Mouse (Mus musculus) v-Abl transformed pro-B cells (cell line): ENCODE measurements around the gene Sat1.
"Not testable (repeated sequence)": the region's sequence is repeated elsewhere in the genome, so short reads cannot be mapped to it uniquely, and the experiment has no call there.

Experiments
- in situ Hi-C, 2 experiments: fragments of 400-800 bp; cut with MboI; formaldehyde crosslinking; loops; one replicate each; pipeline ENCODE4 v1.15.1; 2025; ENCODE audit not compliant: unreplicated experiment in 2 of 2

Gene Sat1

DNA sequence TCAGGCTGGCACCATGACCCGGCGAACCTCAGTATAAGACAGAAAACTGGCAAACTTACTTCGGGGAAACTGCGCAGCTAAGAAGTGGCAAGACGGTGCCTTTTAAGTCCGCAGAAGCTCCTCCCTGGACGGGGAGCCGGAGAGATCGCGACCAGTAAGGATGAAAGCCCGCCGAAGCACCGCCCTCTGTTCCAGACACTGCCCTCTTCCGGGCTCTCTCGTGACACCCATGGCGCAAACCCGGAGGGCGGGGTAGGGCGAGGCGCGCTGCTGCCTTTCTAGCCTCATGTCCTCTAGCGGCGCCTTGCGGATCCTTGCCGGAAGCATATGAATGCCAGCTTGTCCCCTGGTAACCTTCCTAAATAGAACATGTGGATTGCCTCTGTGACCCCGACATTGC is at the start of gene Sat1:
TSS of gene Sat1 (minus strand) at position 179 of the 400 bp plus-strand sequence.
- in situ Hi-C loops = loop anchor here (5.0 to 10.0 kb wide), 4 partner anchors 46 to 871 kb away; partner anchors contain the start of genes 4930524N10Rik (in 1 of the 2) and Acot9 (in 1 of the 2)

DNA sequence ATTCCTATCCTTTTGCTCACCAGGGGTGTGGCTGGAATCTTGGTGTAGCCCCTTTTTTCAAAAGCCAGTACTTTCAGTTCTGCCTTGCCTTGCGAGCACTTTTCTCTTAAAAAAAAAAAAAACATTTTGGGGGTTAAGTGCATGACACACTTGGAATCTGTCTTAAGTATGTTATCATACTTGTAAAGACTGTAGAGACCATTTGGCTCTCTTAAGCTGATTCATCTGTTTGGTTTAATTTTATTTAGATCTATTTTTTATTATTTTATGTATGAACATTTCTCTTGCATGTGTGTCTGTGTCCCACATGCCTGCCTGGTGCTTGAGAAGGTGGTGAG is 46.6 kb upstream of the Sat1 start:
- in situ Hi-C loops = loop anchor here in 1 of 2 experiments (5.0 kb wide), 1 partner anchor 46 kb away; the partner anchor contains the start of gene Sat1

DNA sequence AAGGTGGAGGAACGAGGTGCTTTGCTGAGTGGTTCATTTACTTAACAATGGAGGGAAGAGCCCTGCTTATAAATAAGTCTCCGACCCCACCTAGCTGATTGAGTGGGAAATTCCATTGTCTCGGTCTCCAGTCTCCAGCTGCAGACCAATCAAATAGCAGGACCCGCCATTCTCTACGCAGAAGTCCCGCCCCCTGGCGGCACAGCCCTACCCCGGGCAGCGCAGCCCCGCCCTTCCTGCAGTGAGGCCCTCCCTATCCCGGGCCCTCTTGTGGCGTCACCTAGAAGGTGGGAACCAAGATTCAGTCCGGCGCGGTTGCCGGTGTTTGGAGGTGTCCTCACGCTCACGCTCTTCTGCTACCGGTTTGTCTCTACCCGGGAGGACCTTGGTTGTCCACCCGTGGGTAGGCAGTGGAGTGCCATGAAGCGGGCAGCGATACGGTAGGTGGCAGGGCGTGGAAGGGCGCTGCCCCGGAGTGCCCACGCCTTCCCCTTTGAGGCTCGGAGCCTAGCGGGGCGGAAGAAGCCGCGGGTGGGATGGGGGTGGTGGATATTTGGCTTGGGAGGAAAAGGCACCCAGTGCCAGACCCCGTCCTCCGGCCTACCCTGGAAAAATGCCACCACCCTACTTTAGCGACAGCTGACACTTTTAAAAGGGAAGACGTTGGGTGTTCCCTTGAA is 46.1 kb upstream of the Sat1 start, which contains the start of gene Acot9:
TSS of gene Acot9 (plus strand) at position 209 of the 680 bp plus-strand sequence.
- in situ Hi-C loops = loop anchor here in 1 of 2 experiments (5.0 kb wide), 1 partner anchor 45 kb away; the partner anchor contains the start of gene Sat1

DNA sequence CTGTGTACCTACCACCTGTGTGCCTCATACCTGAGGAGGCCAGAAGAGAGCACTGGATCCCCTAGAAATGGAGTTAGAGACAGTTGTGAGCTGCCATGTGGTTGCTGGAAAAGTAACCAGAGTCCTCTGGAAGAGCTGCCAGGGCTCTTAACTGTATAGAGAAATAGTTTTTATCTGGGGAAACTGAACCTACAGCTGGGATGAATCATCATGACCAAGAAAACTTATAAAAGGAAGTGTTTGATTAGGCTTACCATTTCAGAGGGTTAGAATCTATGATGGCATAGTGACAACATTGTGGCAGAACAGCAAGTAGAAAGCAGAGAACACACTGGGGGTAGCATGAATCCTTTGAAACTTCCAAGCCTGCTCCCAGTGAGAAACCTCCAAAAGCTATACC is 40.6 kb upstream of the Sat1 start:
- in situ Hi-C loops = loop anchor here in 1 of 2 experiments (5.0 kb wide), 1 partner anchor 110 kb away; no protein-coding TSS in a partner anchor

DNA sequence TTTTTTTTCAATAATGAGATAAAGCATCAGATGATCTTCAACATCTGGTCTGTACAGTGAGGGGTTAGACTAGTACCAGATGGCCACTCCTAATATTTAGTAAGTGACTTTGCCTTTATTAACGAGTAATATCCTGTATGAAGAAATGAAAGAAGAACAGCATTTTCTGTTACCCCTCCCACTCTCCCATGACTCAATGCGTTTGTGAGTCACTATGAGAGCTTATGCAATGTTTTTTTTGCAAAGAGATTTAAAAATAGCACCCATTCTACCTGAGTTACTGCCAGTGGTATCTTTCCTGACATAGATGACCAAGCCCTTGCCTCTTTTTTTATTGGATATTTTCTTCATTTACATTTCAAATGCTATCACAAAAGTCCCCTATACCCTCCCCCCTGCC is 2.0 kb upstream of the Sat1 start:
- in situ Hi-C loops = loop anchor here (5.0 to 10.0 kb wide), 4 partner anchors 44 to 873 kb away; partner anchors contain the start of genes 4930524N10Rik (in 1 of the 2) and Acot9 (in 1 of the 2)

DNA sequence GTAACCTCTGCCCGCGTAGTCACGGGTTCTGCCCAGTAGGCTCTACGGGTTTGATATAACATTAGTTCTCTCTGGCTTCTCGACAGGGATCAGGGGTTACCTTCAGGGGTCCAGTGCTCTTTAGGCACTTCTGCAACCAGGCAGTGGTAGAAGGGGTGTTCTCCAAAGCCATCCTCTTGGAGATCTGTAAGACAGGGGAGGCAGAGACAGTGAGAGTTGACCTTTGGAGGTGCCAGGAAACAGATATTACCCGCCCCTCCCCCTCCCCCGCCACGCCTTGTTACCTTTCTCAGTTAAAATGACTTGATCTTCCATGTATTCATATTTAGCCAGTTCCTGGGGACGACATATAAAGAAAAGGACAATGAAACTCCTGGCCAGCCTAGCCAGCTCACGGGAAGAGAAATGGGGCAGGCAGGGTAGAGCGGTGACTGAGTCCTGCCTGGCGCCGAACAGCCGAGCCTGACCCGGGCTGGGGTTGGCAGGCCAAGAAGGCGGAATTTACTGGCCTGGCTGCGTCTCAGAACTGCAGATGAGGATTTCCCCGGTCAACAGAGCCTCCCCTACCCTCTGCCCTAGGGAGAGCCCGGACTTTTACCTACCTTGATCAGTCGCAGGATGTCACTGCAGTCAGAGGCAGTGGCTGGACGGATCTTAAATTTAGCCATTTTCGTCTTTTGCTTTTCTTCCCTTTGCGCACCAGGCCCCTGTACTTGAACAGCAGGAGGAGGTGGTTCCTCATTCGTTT is 574 bp downstream of the Sat1 start:
- in situ Hi-C loops = loop anchor here (5.0 to 10.0 kb wide), 4 partner anchors 47 to 871 kb away; partner anchors contain the start of genes 4930524N10Rik (in 1 of the 2) and Acot9 (in 1 of the 2)

DNA sequence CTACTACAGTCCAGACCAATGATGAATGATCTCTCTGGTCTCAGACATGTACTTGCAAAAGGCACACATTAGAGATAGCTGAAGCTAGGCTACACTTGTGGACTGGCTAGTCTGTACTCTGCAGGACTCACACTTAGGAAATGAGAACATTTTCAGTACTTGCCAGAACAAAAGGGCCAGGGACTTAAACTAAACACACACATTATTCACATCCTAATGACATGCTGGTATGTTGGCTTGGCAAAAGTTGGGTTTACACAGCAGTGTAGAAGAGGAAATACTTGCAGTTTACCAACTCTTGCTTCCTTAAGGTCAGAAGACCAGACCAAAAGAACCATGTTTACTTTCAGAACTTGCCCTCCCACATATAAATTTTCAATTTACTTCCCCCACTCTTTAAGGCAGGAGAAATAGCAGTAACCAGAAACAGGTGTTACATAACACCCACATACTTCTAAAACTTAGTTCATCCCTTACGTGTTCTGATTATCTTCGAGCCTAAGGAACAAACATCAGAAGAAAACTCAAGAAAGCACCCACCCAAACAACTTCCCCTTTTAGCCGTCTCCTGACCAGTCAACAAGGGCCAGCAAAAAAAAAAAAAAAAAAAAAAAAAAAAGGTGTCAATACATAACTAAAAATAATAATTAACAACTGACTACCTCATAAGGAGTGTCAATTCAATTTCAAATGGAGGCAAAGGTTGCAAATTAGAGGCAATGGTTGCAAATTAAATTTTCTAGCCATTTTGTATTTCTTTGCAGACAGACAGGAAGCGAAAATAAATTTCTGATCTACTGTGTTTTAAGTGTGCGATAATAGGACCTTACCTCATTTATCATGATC is 1.7 kb downstream of the Sat1 start:
- in situ Hi-C loops = loop anchor here (5.0 to 10.0 kb wide), 5 partner anchors 48 to 870 kb away; partner anchors contain the start of genes 4930524N10Rik (in 1 of the 2) and Acot9 (in 1 of the 2)

DNA sequence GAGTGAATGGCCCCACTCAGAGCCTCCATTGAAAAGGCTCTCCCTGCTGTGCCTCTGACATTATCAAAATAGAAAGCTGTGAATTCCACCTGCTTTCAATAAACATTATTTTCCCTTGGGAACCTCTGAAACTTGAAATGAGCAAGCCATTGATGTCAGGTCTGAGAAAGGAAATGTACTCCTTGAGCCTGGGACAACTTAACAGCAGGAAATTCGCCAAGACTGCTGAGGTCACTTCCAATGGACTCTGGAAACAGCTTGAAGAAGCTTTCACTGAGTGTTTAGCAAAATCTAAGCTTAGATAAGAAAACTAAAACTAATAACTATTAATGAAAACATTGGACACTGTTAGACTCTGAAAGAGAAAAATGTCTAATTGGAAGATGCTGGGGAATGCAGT is 7.6 kb downstream of the Sat1 start:
- in situ Hi-C loops = no loop called here

DNA sequence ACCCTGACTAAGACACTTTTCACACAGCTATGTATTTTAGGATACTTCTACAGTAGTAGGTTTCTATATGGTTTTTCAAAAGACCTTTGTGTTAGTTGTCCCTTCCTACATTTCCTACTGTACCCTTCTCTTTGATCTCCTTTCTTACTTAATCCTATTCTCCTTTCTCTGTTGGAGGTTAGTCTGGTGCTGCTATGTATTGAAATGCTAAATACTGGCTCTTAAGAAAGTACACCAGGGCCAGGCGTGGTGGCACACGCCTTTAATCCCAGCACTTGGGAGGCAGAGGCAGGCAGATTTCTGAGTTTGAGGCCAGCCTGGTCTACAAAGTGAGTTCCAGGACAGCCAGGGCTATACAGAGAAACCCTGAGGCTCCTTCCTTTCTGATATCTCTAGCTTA is 10.8 kb downstream of the Sat1 start:
- in situ Hi-C loops = not testable (repeated sequence)

DNA sequence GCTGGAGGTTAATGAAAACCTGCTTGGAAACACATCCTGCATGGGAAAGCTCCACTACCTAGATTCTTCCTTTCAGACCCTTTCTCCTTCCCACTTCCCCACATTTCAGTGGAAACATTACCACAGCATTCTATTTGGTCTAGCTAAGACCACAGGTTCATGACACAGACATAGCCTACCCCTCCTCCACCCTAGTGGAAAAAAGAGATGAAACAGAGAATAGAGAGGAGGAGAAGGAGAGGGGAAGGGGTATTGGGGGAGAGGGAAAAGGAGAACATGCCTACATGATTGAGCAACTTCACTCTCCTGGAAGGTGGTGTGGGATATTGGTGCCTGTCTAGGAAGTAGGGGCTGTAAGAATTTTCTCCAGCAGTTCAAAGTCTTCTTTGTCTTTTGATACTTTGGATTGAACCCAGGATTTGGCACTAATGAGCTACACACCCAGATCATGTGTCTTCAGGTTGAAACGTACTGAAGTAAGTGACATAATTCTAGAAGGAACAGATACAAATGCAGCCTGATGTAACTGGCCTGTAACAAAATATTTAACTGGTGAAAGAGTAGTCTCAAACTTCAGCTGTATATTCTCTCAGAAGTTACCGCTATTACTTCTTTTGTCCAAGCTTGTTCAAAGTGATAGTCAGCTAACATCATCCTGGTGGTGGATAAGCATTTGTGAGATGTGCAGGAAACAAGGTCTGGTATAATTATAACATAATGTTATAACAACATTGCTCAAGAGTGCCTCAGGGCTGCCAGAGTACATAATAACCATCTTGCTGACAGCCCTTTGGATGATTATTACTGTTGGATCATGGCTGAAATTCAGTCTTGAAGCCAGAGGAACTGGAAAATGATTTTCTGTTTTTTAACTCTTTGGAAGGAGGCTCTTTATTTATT is 13.6 kb downstream of the Sat1 start:
- in situ Hi-C loops = no loop called here

DNA sequence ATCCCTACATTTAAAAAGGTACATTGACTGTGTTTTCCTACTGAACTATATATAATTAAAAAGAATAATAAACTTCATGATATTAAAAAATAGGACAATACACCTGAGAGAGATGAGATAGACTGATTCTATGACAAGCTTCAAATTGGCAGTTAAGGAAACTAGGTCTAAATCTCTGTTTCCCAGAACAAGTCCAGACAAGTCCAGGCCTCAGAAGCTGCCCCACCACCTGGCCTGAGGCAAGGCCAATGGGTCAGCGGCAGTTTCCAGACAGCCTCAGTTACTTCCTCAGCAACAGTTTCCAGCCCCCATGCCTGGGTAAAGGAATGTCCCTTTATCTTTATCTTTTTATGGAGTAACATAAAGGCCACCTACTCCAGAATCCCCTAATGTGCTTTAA is 14.4 kb downstream of the Sat1 start:
- in situ Hi-C loops = no loop called here

DNA sequence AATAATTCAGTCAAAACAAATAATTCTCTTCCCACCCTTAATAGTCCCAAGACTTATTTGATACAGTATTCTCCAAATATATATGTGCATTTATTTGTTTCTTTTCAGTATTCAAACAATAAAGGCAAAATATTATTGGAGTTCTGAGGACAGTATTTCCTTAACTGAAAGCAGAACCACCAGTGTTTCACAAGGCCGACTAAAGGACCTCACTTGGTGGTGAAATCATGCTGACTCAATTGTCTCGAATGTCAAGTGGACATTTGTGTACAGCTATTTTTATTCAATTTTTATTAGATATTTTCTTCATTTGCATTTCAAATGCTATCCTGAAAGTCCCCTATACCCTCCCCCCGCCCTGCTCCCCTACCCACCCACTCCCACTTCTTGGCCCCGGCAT is 21.3 kb downstream of the Sat1 start:
- in situ Hi-C loops = no loop called here

DNA sequence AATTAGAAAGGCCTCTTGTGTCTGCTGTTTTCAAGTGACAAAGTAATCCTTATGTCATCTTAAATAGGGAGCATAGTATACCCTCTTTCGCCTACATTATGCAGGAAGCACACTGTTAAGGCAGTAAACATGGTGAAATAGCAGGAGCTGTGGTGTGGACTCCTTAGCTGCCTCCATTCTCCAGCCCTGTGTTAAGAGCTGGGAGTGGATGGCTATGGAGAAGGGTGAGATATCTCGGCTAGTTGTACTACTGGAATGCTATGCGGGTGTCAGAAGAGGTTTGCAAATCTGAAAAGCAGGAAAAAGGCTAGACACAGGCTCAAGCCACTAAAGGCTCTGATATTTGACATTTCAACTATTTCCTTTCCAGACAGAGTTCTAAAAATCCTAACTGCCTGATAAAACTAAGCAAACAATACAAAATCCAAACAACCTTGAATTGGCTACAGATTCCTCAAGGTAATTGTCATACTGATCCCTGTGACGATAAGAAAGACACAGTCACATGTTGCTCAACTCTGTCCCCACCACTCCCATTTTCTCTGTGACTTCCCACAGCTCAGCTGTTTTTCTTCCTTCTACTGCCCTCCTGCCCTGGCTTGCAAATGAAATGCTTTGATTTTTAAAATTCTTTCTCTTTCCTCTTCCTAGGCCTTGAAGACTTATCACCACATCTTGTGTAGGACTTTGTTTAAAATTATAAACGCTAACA is 22.4 kb downstream of the Sat1 start:
- in situ Hi-C loops = no loop called here

DNA sequence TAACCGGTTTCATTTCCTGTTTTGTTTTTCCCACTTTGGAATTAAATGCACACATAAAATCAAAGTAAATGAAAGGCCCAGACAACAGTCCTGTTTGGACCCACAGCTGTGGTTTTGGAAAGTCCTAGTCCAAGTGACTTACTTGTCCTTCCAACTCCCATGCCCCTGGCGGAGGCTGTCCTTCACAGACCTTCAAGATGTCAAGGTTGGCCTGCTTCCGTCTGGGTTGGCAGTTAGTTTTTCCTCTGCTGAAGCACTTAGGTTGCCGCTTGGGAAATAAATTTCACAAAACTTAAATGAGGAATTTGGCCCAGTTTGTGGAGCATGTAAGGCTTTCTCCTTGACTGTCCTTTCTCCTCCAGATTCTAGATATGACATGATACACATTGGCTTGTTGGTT is 24.3 kb downstream of the Sat1 start:
- in situ Hi-C loops = no loop called here

DNA sequence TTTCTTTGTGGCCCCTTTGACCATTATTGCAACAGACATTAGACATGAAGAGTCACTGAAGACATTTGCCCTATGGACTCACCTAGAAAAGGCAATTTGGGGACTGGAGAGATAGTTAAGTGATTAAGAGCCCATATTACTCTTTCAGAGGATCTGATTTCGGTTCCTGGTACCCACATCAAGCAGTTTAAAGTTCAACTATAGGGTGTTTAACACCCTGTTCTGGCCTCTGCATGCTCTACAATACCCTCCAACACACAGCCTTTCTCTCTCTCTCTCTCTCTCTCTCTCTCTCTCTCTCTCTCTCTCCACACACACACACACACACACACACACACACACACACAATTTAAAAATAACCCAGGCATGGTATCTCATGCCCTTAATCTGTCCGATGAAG is 38.6 kb downstream of the Sat1 start:
- in situ Hi-C loops = no loop called here

DNA sequence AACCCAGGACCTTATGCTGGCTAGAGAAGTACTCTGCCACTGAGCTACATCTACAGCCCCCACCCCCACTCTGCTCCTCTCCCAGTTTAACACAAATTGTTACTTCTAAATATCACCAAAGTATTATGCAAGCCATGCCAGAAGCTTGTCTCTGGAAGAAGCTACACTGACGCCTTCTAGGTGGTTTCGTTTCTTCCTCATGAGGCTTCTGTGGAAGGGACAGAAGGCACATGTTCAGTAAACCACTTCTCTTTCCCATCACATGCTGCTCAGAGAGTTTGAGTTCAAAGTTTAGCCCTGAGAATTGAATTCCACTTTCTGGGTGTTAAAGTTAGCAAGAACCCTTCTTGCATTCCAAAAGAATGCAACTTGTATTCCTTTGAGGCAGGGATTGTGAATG is 39.0 kb downstream of the Sat1 start:
- in situ Hi-C loops = no loop called here

DNA sequence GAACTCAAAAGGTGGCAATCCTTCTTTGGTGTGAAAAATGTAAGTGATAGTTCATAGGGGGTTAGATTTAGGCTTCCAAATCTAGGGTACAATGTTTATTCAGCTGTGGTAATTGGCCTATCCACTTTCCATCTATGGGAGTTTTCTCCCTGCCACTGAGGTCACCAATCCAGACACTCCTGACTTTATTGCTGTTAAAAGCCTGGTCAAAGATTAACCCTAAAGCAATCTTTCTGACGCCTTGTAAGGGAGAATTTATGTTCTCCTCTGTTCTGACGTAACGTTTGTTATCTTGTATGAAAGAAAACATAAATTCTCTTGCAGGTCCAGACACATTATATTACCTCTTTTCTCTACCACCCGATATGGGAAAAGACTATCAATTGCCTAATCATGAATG is 40.7 kb downstream of the Sat1 start:
- in situ Hi-C loops = no loop called here

DNA sequence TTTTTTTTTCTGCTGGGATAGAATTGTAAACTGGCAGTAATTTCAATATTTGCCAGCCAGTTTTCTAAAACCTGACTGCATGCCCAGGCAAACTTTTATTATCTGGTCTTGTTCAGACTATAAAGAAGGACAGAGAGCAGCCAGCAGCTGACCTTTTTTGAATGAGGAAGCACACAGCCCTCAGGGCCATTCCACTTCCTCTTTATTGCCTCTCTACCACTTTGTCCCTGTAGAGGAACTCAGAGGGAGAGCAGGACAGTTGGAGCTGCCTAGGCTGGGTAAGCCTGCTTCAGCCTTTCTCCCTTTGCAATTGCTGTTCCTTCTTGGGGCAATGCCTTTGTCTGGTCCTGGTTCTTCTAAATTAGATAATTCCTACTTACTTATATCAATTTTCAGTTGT is 43.9 kb downstream of the Sat1 start:
- in situ Hi-C loops = loop anchor here in 1 of 2 experiments (25.0 kb wide), 1 partner anchor 1435 kb away; no protein-coding TSS in a partner anchor

DNA sequence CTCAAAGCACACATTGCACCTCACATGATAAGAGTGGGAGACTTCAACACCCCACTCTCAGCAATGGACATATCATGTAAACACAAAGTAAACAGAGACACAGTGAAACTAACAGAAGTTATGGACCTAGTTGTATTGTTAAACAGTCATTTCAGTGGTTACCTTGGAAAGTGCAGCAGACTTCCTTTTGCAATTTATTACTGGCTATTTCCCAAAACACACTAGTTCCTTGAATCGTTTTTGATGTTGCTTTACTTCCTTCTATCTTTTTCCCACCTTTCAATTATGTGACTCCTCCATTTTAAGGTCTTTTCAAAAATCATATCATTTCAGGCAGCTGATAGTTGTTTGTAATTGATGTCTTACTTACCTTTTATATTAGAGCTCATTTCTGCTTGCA is 44.5 kb downstream of the Sat1 start:
- in situ Hi-C loops = loop anchor here in 1 of 2 experiments (25.0 kb wide), 1 partner anchor 1434 kb away; no protein-coding TSS in a partner anchor
